Mouse (Mus musculus): Measurements from ENCODE around the gene Ryr1. TPM values are rescaled to one million over a fixed set of nuclear protein-coding genes. Genes with fewer than 3 reads are reported as not detected.
A peak's percentile ranks its signal among the peaks of the same experiment; 100 is the strongest.
"Not testable (repeated sequence)": the region's sequence is repeated elsewhere in the genome, so short reads cannot be mapped to it uniquely, and the experiment has no call there.

Gene Ryr1
- polyA plus RNA-seq, 1 experiment = 0.05 TPM

- no peaks in the 10 kb centered on the region for H3K36me3 ChIP-seq (ENCODE audit: control insufficient read depth, insufficient read depth, low read length)
- TF ChIP-seq CTCF (IDR thresholded peaks at IDR 0.05; ENCODE audit: extremely low read depth, insufficient read length, insufficient replicate concordance, low read depth, low read length) (no peak), POLR2A (IDR thresholded peaks at IDR 0.05; ENCODE audit: low read depth, low read length) (no peak)
- 84% methylated on average over 4 of the region's 4 CpGs for WGBS
- no peaks in the 10 kb centered on the region for H3K27me3 ChIP-seq (ENCODE audit: control insufficient read depth, insufficient read depth, low read length)
- no peak overlapping the region for H3K4me3 ChIP-seq (ENCODE audit: low read depth, low read length)
- no peak overlapping the region for H3K27ac ChIP-seq (ENCODE audit: insufficient read depth, low read depth, low read length)
- H3K4me1 ChIP-seq (ENCODE audit: control insufficient read depth, insufficient read depth, insufficient read length, low read length) = peaks cover 20% of the 10 kb centered on the region
Observed at GRCm38 (mm10) chr7:29144006-29144405, 19.0 kb upstream of the Ryr1 start.

- Histone ChIP-seq H3K36me3 (ENCODE audit: control insufficient read depth, insufficient read depth, low read length) (no peaks in the 10 kb centered on the region), H3K27me3 (ENCODE audit: control insufficient read depth, insufficient read depth, low read length) (no peaks in the 10 kb centered on the region), H3K4me3 (ENCODE audit: low read depth, low read length) (no peak overlapping the region), H3K27ac (ENCODE audit: insufficient read depth, low read depth, low read length) (no peak overlapping the region), H3K4me1 (ENCODE audit: control insufficient read depth, insufficient read depth, insufficient read length, low read length) (peaks cover 4% of the 10 kb centered on the region)
- TF ChIP-seq POLR2A (IDR thresholded peaks at IDR 0.05; ENCODE audit: low read depth, low read length) (no peak), CTCF (IDR thresholded peaks at IDR 0.05; ENCODE audit: extremely low read depth, insufficient read length, insufficient replicate concordance, low read depth, low read length) (no peak)
- WGBS = 67% methylated on average over 8 of the region's 8 CpGs
Observed at GRCm38 (mm10) chr7:29141416-29141815, 16.4 kb upstream of the Ryr1 start.

DNA sequence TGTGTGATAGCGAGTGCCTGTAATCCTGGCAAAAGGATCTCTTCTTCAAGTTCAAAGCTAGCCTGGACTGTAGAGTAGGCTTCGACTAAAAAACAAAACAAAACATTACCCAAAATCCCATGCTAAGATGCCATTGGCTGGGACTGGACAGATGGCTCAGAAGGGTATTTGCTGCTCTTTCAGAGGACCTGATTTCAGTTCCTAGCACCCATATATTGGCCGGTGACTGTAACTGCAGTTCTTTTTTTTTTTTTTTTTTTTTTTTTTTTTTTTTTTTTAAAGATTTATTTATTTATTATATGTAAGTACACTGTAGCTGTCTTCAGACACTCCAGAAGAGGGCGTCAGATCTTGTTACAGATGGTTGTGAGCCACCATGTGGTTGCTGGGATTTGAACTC, 14.3 kb upstream of the Ryr1 start:
- not testable (repeated sequence) for H3K27me3 ChIP-seq (ENCODE audit: control insufficient read depth, insufficient read depth, low read length); H3K4me1 ChIP-seq (ENCODE audit: control insufficient read depth, insufficient read depth, insufficient read length, low read length); H3K27ac ChIP-seq (ENCODE audit: insufficient read depth, low read depth, low read length); H3K36me3 ChIP-seq (ENCODE audit: control insufficient read depth, insufficient read depth, low read length); H3K4me3 ChIP-seq (ENCODE audit: low read depth, low read length)
- 83% methylated on average over 3 of the region's 4 CpGs for WGBS

DNA sequence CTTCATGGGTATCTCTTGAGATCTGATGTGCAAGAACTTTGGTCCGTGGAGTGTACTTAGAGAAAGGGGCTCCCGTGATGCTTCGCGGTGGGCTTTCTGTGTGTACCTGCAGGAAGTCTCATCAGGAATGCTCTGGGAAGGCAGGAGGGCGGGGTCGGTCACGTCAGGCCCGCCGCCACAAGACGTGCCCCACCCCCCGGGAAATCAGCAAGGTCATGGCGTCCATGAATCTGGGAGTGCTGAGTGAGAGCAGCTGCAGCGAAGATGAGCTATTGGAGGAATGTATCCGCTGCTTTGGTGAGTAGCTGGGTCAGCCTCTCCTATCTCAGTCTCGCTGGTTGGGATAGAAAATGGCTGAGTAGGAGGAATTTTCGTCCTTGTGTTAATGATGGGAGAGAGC, 12.4 kb upstream of the Ryr1 start:
- Histone ChIP-seq H3K27me3 (ENCODE audit: control insufficient read depth, insufficient read depth, low read length) (0 out of 2 replicates have a peak, but pooled peaks cover 7% of the 10 kb centered on the region), H3K4me1 (ENCODE audit: control insufficient read depth, insufficient read depth, insufficient read length, low read length) (no peaks in the 10 kb centered on the region), H3K4me3 (ENCODE audit: low read depth, low read length) (no peak overlapping the region), H3K27ac (ENCODE audit: insufficient read depth, low read depth, low read length) (no peak overlapping the region), H3K36me3 (ENCODE audit: control insufficient read depth, insufficient read depth, low read length) (no peaks in the 10 kb centered on the region)
- 36% methylated on average over 16 of the region's 16 CpGs for whole genome bisulfite sequencing
- TF ChIP-seq POLR2A (IDR thresholded peaks at IDR 0.05; ENCODE audit: low read depth, low read length) = no peak
- TF ChIP-seq CTCF (IDR thresholded peaks at IDR 0.05; ENCODE audit: extremely low read depth, insufficient read length, insufficient replicate concordance, low read depth, low read length) = no peak

- H3K27me3 ChIP-seq (ENCODE audit: control insufficient read depth, insufficient read depth, low read length) = 0 out of 2 replicates have a peak, but pooled peaks cover 7% of the 10 kb centered on the region
- H3K4me3 ChIP-seq (ENCODE audit: low read depth, low read length) = peak within 1 kb of the TSS; percentile 44
- H3K36me3 ChIP-seq (ENCODE audit: control insufficient read depth, insufficient read depth, low read length) = no peaks in the 10 kb centered on the region
- no peaks in the 10 kb centered on the region for H3K4me1 ChIP-seq (ENCODE audit: control insufficient read depth, insufficient read depth, insufficient read length, low read length)
- 3% methylated on average over 17 of the region's 20 CpGs for WGBS
- TF ChIP-seq CTCF (IDR thresholded peaks at IDR 0.05; ENCODE audit: extremely low read depth, insufficient read length, insufficient replicate concordance, low read depth, low read length) (no peak), POLR2A (IDR thresholded peaks at IDR 0.05; ENCODE audit: low read depth, low read length) (no peak)
- H3K27ac ChIP-seq (ENCODE audit: insufficient read depth, low read depth, low read length) = no peak within 1 kb of the TSS
Observed at GRCm38 (mm10) chr7:29134693-29135386, 9.9 kb upstream of the Ryr1 start, which contains the start of gene Rasgrp4. Rasgrp4 (plus strand) TSS chr7:29134851.

GRCm38 (mm10) chr7:29134230-29134629, 9.3 kb upstream of the Ryr1 start:
- TF ChIP-seq CTCF (IDR thresholded peaks at IDR 0.05; ENCODE audit: extremely low read depth, insufficient read length, insufficient replicate concordance, low read depth, low read length) (no peak), POLR2A (IDR thresholded peaks at IDR 0.05; ENCODE audit: low read depth, low read length) (no peak)
- no peaks in the 10 kb centered on the region for H3K4me1 ChIP-seq (ENCODE audit: control insufficient read depth, insufficient read depth, insufficient read length, low read length)
- 0 out of 2 replicates have a peak, but pooled peaks cover 7% of the 10 kb centered on the region for H3K27me3 ChIP-seq (ENCODE audit: control insufficient read depth, insufficient read depth, low read length)
- H3K4me3 ChIP-seq (ENCODE audit: low read depth, low read length) = no peak overlapping the region
- 15% methylated on average over 4 of the region's 4 CpGs for WGBS
- no peak overlapping the region for H3K27ac ChIP-seq (ENCODE audit: insufficient read depth, low read depth, low read length)
- no peaks in the 10 kb centered on the region for H3K36me3 ChIP-seq (ENCODE audit: control insufficient read depth, insufficient read depth, low read length)

DNA sequence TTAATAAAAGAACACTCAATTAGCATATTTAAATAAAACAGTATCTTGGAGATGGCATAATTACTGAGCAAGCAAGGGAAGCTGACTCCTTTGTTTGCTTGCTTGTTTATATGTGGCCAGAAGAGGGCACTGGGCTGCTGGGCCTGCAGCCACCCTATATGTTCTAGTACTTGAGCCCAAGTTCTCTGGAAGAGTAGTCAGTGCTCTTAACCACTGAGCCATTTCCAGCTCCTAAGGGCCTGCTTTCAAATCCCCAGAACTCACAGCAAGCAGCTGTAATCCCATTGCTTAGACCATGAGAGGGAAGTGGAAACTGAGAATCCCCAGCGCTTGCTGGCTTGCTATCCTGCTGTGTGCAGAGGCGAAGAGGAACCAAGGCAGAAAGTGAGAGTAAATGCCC, 3.7 kb upstream of the Ryr1 start:
- no peak overlapping the region for H3K27ac ChIP-seq (ENCODE audit: insufficient read depth, low read depth, low read length)
- no peaks in the 10 kb centered on the region; the same call in 1 of the 2 replicates for H3K27me3 ChIP-seq (ENCODE audit: control insufficient read depth, insufficient read depth, low read length)
- H3K4me1 ChIP-seq (ENCODE audit: control insufficient read depth, insufficient read depth, insufficient read length, low read length) = peaks cover 3% of the 10 kb centered on the region; the same call in 1 of the 2 replicates
- WGBS = 91% methylated on average over 2 of the region's 2 CpGs
- no peak overlapping the region for H3K4me3 ChIP-seq (ENCODE audit: low read depth, low read length)
- no peaks in the 10 kb centered on the region for H3K36me3 ChIP-seq (ENCODE audit: control insufficient read depth, insufficient read depth, low read length)
- TF ChIP-seq CTCF (IDR thresholded peaks at IDR 0.05; ENCODE audit: extremely low read depth, insufficient read length, insufficient replicate concordance, low read depth, low read length) = peak; percentile 64; the same call in 1 of the 2 replicates
- no peak for TF ChIP-seq POLR2A (IDR thresholded peaks at IDR 0.05; ENCODE audit: low read depth, low read length)
